Mouse (Mus musculus) hindbrain, postnatal 0 days (tissue): ENCODE results near the gene Dnajc27. TPM values are rescaled to one million over a fixed set of nuclear protein-coding genes. Genes with fewer than 3 reads are reported as not detected.

ENCODE experiments used
- ATAC-seq: fragments of 200-750 bp; cut with Nextera tagmentation; 2 replicates; pipeline ENCODE4 v1.8.0; 2017; ENCODE audit warnings: mild to moderate bottlenecking, moderate TSS enrichment, moderate library complexity
- DNase-seq: peaks from one replicate; pipeline ENCODE4 v3.0.0-alpha.2; 2015; ENCODE audit warnings: low spot score
- H3K27ac ChIP-seq: fragments of 300-500 bp; sonication (generic); 2 replicates; pipeline ENCODE4 v1.5.1; 2014; ENCODE audit warnings: mild to moderate bottlenecking
- H3K27me3 ChIP-seq: fragments of 300-500 bp; sonication (generic); 2 replicates; pipeline ENCODE4 v1.6.1; 2014; ENCODE audit warnings: low read length, mixed read lengths; ENCODE audit not compliant: insufficient read depth
- H3K36me3 ChIP-seq: fragments of 300-500 bp; sonication (generic); 2 replicates; pipeline ENCODE4 v1.6.1; 2014; ENCODE audit warnings: low read length, mixed read lengths; ENCODE audit not compliant: insufficient read depth
- H3K4me1 ChIP-seq: fragments of 300-500 bp; sonication (generic); 2 replicates; pipeline ENCODE4 v1.6.1; 2014; ENCODE audit warnings: antibody characterized with exemption, low read length, mixed read lengths; ENCODE audit not compliant: insufficient read depth
- H3K4me2 ChIP-seq: fragments of 300-500 bp; sonication (generic); 2 replicates; pipeline ENCODE4 v1.6.1; 2014; ENCODE audit warnings: low read depth, mild to moderate bottlenecking, low read length, moderate library complexity, mixed read lengths
- H3K4me3 ChIP-seq: fragments of 300-500 bp; sonication (generic); 2 replicates; pipeline ENCODE4 v1.5.1; 2014; ENCODE audit warnings: low read length
- H3K9ac ChIP-seq: fragments of 300-500 bp; sonication (generic); replicated peaks from 2 replicates; pipeline ENCODE4 v1.6.1; 2014; ENCODE audit warnings: mild to moderate bottlenecking, low read length, moderate library complexity, mixed read lengths
- H3K9me3 ChIP-seq: fragments of 300-500 bp; sonication (generic); 2 replicates; pipeline ENCODE4 v1.6.1; 2016; ENCODE audit warnings: low read length, mixed read lengths
- CTCF ChIP-seq: IDR thresholded peaks from 2 replicates; pipeline ENCODE4 v1.5.1; 2016; ENCODE audit warnings: antibody characterized with exemption, control low read depth, low read depth
- WGBS: fragments of 180-500 bp; shearing (Covaris S2); extraction: QIAGEN DNeasy Blood & Tissue Kit; methylation state at CpG from one replicate; pipeline ENCODE4 v1.1.7; 2014; 5-methylcytosine and 5-hydroxymethylcytosine counted together
- polyA plus RNA-seq: library from polyadenylated mRNA; unstranded; fragments of >200 nt; fragmentation: Nextera tagmentation; extraction: Ambion mirVana; gene quantifications from 2 replicates; pipeline ENCODE4 v1.2.1, GENCODE M21; 2015
- total RNA-seq: library from RNA; depleted of rRNA; stranded (reverse); fragments of >200 nt; gene quantifications from 2 replicates; pipeline ENCODE4 v1.2.3, GENCODE M21; 2014; rRNA removed

Gene Dnajc27
- total and polyA plus RNA-seq, 2 experiments from 2014 or later, result 25.2 to 49.5 TPM

DNA sequence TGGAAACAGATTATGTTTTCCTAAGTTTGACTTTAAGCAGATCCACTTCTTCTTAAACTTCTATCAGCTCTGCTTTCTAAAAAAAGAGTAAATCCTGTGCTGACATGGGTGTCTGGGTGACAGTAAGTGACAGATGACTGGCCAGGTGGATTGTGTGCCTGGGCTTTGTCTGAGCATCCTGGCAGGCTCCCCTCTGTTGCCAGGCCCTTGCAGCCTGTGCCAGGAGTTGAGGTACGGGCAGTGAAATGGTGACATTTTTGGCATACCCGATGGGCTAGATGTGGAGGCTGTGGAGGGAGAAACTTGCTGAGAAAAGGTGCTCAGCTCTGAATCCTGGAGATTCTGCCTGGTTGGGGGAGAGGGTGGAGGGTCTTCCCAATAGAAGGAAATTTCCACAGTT lies 75.1 kb downstream of the Dnajc27 start:
- no peak overlapping the region for H3K4me3 ChIP-seq
- WGBS, result 61% methylated on average over 2 of the region's 2 CpGs
- H3K27ac ChIP-seq, result no peak overlapping the region
- DNase-seq (no peak), ATAC-seq (no peak)
- no peaks in the 10 kb centered on the region for H3K36me3 ChIP-seq
- H3K4me1 ChIP-seq, result no peaks in the 10 kb centered on the region
- no peaks in the 10 kb centered on the region for H3K27me3 ChIP-seq
- H3K9me3 ChIP-seq, result no peaks in the 10 kb centered on the region
- no peak overlapping the region for H3K9ac ChIP-seq
- no peak overlapping the region for H3K4me2 ChIP-seq
- TF ChIP-seq CTCF, result no peak

DNA sequence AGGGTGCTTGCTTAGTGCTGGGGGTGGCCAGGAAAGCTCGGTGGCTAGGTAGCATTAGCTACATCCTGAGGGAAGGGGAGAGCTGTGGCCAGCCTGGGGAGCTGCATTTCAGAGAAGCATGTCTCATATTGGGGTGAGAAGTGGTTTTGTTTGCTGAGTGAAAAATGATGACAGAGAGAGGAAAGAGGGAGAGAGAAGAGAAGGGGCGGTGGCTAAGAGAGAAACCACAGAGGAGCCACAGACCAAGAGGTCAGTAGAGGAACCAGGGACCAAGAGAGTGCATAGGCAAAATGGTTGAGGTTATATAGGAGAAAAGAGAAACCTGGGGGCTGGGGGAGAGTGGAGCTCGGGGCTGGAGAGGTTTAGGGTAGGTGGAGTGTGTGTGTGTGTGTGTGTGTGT lies 75.8 kb downstream of the Dnajc27 start:
- Histone ChIP-seq H3K27ac (no peak overlapping the region), H3K4me2 (no peak overlapping the region), H3K36me3 (no peaks in the 10 kb centered on the region), H3K9ac (no peak overlapping the region), H3K4me3 (no peak overlapping the region), H3K9me3 (no peaks in the 10 kb centered on the region), H3K4me1 (no peaks in the 10 kb centered on the region), H3K27me3 (no peaks in the 10 kb centered on the region)
- TF ChIP-seq CTCF, result no peak
- 89% methylated on average over 3 of the region's 3 CpGs for WGBS
- ATAC-seq (no peak), DNase-seq (no peak)

DNA sequence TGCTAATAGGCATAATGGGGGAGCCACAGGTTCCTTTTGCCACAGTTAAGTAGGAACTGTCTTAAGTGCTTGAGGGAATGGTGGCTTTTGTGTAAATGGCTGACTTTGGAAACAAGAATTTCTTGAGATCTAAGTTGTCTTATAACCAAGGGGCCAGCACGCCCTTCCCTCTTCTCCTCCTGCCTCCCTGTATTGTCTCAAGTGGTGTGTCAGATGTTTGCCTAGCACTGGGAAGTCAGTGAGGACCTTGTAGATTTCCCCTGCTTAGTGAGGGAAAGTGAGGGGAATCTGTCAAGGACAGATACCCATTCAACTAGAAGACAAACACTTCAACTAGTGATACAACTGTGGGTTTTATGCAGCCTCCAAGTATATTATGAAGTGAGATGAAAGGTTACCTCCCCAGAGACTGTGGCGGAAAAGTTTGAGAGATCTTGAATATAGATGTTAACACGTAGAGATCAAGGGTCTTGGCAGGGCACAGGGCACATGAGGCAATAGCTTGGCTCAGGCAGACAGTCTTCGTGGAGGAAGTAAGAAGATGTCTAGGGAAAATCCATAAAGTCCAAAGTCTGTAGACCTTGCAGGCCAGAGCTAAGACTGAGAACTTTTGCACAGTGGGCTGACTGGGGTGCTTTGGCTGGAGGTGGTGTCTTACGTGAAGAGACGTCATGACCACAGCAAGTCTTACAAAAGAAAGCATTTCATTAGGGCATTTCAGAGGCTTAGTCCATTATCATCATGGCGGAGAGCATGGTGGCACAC lies 76.7 kb downstream of the Dnajc27 start:
- no peak overlapping the region for H3K4me3 ChIP-seq
- H3K36me3 ChIP-seq, result no peaks in the 10 kb centered on the region
- 93% methylated on average over 7 of the region's 7 CpGs for WGBS
- ATAC-seq (no peak), DNase-seq (no peak)
- no peak overlapping the region for H3K4me2 ChIP-seq
- H3K27ac ChIP-seq, result no peak overlapping the region
- no peak overlapping the region for H3K9ac ChIP-seq
- no peaks in the 10 kb centered on the region for H3K27me3 ChIP-seq
- H3K9me3 ChIP-seq, result no peaks in the 10 kb centered on the region
- no peaks in the 10 kb centered on the region for H3K4me1 ChIP-seq
- no peak for TF ChIP-seq CTCF

Other genes with a start within 250 kb of the Dnajc27 start
- gene Pomc, start 127.6 kb upstream of the Dnajc27 start, total RNA-seq, result 5.3 and 5.7 TPM in 2 replicates
- 3.5 and 4.2 TPM in 2 replicates for gene Pomc, start 127.6 kb upstream of the Dnajc27 start, polyA plus RNA-seq
- 159 and 174 TPM in 2 replicates for gene Efr3b, start 43.7 kb upstream of the Dnajc27 start, total RNA-seq
- gene Efr3b, start 43.7 kb upstream of the Dnajc27 start, polyA plus RNA-seq, result 26.1 and 29.0 TPM in 2 replicates
- gene Adcy3, start 50.5 kb downstream of the Dnajc27 start, total RNA-seq, result 40.4 and 40.9 TPM in 2 replicates
- 11.5 and 12.5 TPM in 2 replicates for gene Adcy3, start 50.5 kb downstream of the Dnajc27 start, polyA plus RNA-seq
- 5.5 and 8.0 TPM in 2 replicates for gene Ptrhd1, start 151.4 kb downstream of the Dnajc27 start, total RNA-seq
- 8.9 and 9.4 TPM in 2 replicates for gene Ptrhd1, start 151.4 kb downstream of the Dnajc27 start, polyA plus RNA-seq
- 5.2 and 5.9 TPM in 2 replicates for gene Cenpo, start 151.7 kb downstream of the Dnajc27 start, total RNA-seq
- 5.3 and 5.7 TPM in 2 replicates for gene Cenpo, start 151.7 kb downstream of the Dnajc27 start, polyA plus RNA-seq